Mouse (Mus musculus) kidney, embryonic 14.5 days (tissue): Measurements from ENCODE around the gene Scgb2b11. TPM values are rescaled to one million over a fixed set of nuclear protein-coding genes. Genes with fewer than 3 reads are reported as not detected.
"Not testable (repeated sequence)": the region's sequence is repeated elsewhere in the genome, so short reads cannot be mapped to it uniquely, and the experiment has no call there.

Experiments used
- ATAC-seq: fragments of 200-750 bp; cut with Nextera tagmentation; 2 replicates; pipeline ENCODE4 v1.8.0; 2017; ENCODE audit warnings: moderate number of reproducible peaks, mild to moderate bottlenecking, moderate TSS enrichment, moderate library complexity; ENCODE audit not compliant: low FRiP score, low TSS enrichment
- H3K27ac ChIP-seq: fragments of 300-500 bp; sonication (generic); 2 replicates; pipeline ENCODE4 v1.5.1; 2014; ENCODE audit warnings: low read depth, mild to moderate bottlenecking, low read length, moderate library complexity, mixed read lengths
- H3K27me3 ChIP-seq: fragments of 300-500 bp; sonication (generic); 2 replicates; pipeline ENCODE4 v1.6.1; 2014; ENCODE audit warnings: mild to moderate bottlenecking, low read length; ENCODE audit not compliant: control insufficient read depth, insufficient read depth
- H3K36me3 ChIP-seq: fragments of 300-500 bp; sonication (generic); 2 replicates; pipeline ENCODE4 v1.6.1; 2014; ENCODE audit warnings: low read length, mixed read lengths; ENCODE audit not compliant: control insufficient read depth, insufficient read depth
- H3K4me1 ChIP-seq: fragments of 300-500 bp; sonication (generic); 2 replicates; pipeline ENCODE4 v1.6.1; 2014; ENCODE audit warnings: low read length, mixed read lengths; ENCODE audit not compliant: control insufficient read depth, insufficient read depth
- H3K4me2 ChIP-seq: fragments of 300-500 bp; sonication (generic); replicated peaks from 2 replicates; pipeline ENCODE4 v1.6.1; 2014; ENCODE audit warnings: low read depth, mild to moderate bottlenecking, low read length
- H3K4me3 ChIP-seq: fragments of 300-500 bp; sonication (generic); 2 replicates; pipeline ENCODE4 v1.5.1; 2014; ENCODE audit warnings: mild to moderate bottlenecking, low read length
- H3K9ac ChIP-seq: fragments of 300-500 bp; sonication (generic); 2 replicates; pipeline ENCODE4 v1.6.1; 2014; ENCODE audit warnings: low read depth, mild to moderate bottlenecking, low read length, moderate library complexity
- H3K9me3 ChIP-seq: fragments of 300-500 bp; sonication (generic); 2 replicates; pipeline ENCODE4 v1.6.1; 2016; ENCODE audit warnings: low read length; ENCODE audit not compliant: control insufficient read depth
- WGBS: fragments of 180-500 bp; shearing (Covaris S2); extraction: QIAGEN DNeasy Blood & Tissue Kit; methylation state at CpG from one replicate; pipeline ENCODE4 v1.1.7; 2014; 5-methylcytosine and 5-hydroxymethylcytosine counted together
- polyA plus RNA-seq: library from polyadenylated mRNA; unstranded; fragments of >200 nt; fragmentation: Nextera tagmentation; extraction: Ambion mirVana; gene quantifications from 2 replicates; pipeline ENCODE4 v1.2.1, GENCODE M21; 2014

Scgb2b11 gene
- not detected in 2 replicates for polyA plus RNA-seq

GRCm38 (mm10) chr7:32211045-32211444, at the start of gene Scgb2b11:
Scgb2b11 (minus strand) TSS chr7:32211145.
- H3K9ac ChIP-seq, H3K4me2 ChIP-seq, H3K4me3 ChIP-seq, H3K27me3 ChIP-seq, H3K36me3 ChIP-seq, H3K4me1 ChIP-seq, ATAC-seq, H3K27ac ChIP-seq, H3K9me3 ChIP-seq: not testable (repeated sequence)
- WGBS = 75% methylated on average over 2 of the region's 2 CpGs

GRCm38 (mm10) chr7:32222540-32222939, 11.6 kb upstream of the Scgb2b11 start, which contains the start of gene Scgb1b11:
Scgb1b11 (plus strand) TSS chr7:32222840.
- H3K4me1 ChIP-seq, H3K9me3 ChIP-seq, H3K9ac ChIP-seq, H3K4me3 ChIP-seq, H3K27ac ChIP-seq, H3K4me2 ChIP-seq, H3K36me3 ChIP-seq, ATAC-seq, H3K27me3 ChIP-seq: not testable (repeated sequence)
- WGBS = no CpG with 5 or more reads among the region's 2 CpGs

Other genes with a start within 250 kb of the Scgb2b11 start
- gene Scgb1b10, start 110.3 kb downstream of the Scgb2b11 start, polyA plus RNA-seq = not detected in 2 replicates
- not detected in 2 replicates for gene Scgb1b11, start 11.7 kb upstream of the Scgb2b11 start, polyA plus RNA-seq
- gene Scgb2b12, start 116.1 kb upstream of the Scgb2b11 start, polyA plus RNA-seq = not detected in 2 replicates
- gene Scgb1b12, start 123.0 kb upstream of the Scgb2b11 start, polyA plus RNA-seq = not detected in 2 replicates
- not detected in 2 replicates for gene Scgb1b29, start 230.4 kb upstream of the Scgb2b11 start, polyA plus RNA-seq